ENCODE assay signal across 10 mouse cellular contexts in the genomic region with DNA sequence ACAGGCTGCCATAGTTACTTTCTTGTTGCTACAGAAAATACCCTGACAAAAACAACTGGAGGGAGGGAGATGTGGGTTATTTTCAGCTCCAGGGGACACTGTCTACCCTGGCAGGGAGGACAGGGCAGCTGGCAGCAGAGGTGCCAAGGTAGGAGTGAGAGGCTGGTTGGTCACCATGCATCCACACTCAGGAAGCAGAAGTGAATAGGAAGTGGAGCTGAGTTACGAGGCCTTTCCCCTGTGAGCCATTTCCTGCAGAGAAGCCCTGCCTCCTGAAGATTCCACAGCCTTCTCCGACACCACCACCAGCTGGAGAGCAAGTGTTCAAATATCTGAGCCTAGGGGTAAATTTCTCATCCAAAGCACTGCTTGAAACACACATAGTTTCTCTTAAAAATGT.
DNase-seq lines count a peak whose midpoint lies in the region; ATAC-seq lines count a peak whose summit lies in the region.
"Had no signal": no experiment of that assay in that cellular context is flagged by ENCODE, and none has a peak within 500 bp of the region (broad histone marks: within the 10 kb centered on the region; RNA-seq: fewer than 3 reads in every experiment).

No protein-coding gene starts in this region.

- no peaks in the 10 kb centered on the region for H3K36me3 ChIP-seq in hindbrain, embryonic 13.5 days
- H3K36me3 ChIP-seq: limb, embryonic 13.5 days had no signal

- H3K4me3 ChIP-seq in hindbrain, embryonic 13.5 days: no peak overlapping the region
- H3K4me3 ChIP-seq: limb, embryonic 13.5 days had no signal

- H3K27me3 ChIP-seq in hindbrain, embryonic 13.5 days: no peaks in the 10 kb centered on the region
- H3K27me3 ChIP-seq: limb, embryonic 13.5 days had no signal

- H3K4me1 ChIP-seq in hindbrain, embryonic 13.5 days (replicated peaks): peaks cover 10% of the 10 kb centered on the region; the same call in 1 of the 2 replicates

- peak; percentile 14 for DNase-seq in gastrocnemius, postnatal 14 days
- DNase-seq in gastrocnemius, postnatal 4 days (ENCODE audit: low spot score in 2 of 2): no peak
- peak; percentile 27 for DNase-seq in kidney, adult 11 months
- peak; percentile 42 for DNase-seq in lung, postnatal 10 days
- no peak for DNase-seq in testis, postnatal 10 days (ENCODE audit: low spot score)
- DNase-seq in c-Kit-positive CD71-positive TER-119-positive erythroid progenitor cells, embryonic 14.5 days (ENCODE audit: low spot score): no peak
- DNase-seq: cerebellum, adult 11 months had no signal

- WGBS in hindbrain, embryonic 13.5 days: 75% methylated on average over 2 of the region's 2 CpGs

- intact Hi-C loops in gastrocnemius, postnatal 14 days (cut with DNase I; ENCODE audit: low total_unique reads): no loop called here

- no peak overlapping the region for H3K9ac ChIP-seq in hindbrain, embryonic 13.5 days
- H3K9ac ChIP-seq: limb, embryonic 13.5 days had no signal

- H3K4me2 ChIP-seq in hindbrain, embryonic 13.5 days: no peak overlapping the region
- H3K4me2 ChIP-seq: limb, embryonic 13.5 days had no signal

- H3K9me3 ChIP-seq in hindbrain, embryonic 13.5 days: no peaks in the 10 kb centered on the region

- ATAC-seq in common myeloid progenitor, adult 5-6 weeks (replicated peaks; ENCODE audit: low read depth, poor library complexity, severe bottlenecking): peak; percentile 66
- no peak for ATAC-seq in hindbrain, embryonic 13.5 days (ENCODE audit: low FRiP score)

- H3K27ac ChIP-seq in hindbrain, embryonic 13.5 days: no peak overlapping the region
- H3K27ac ChIP-seq: limb, embryonic 13.5 days had no signal

Comparison
In these comparisons a context has a peak if more than half of its experiments do, and no peak if none do; other contexts are left out.
1. DNase-seq: peak in gastrocnemius, postnatal 14 days (single experiment), kidney, adult 11 months (single experiment) and lung, postnatal 10 days (single experiment); none in gastrocnemius, postnatal 4 days (0 of 2), testis, postnatal 10 days (single experiment) and c-Kit-positive CD71-positive TER-119-positive erythroid progenitor cells, embryonic 14.5 days (single experiment).